21 mouse cellular contexts compared by ENCODE assay signal in the genomic region with DNA sequence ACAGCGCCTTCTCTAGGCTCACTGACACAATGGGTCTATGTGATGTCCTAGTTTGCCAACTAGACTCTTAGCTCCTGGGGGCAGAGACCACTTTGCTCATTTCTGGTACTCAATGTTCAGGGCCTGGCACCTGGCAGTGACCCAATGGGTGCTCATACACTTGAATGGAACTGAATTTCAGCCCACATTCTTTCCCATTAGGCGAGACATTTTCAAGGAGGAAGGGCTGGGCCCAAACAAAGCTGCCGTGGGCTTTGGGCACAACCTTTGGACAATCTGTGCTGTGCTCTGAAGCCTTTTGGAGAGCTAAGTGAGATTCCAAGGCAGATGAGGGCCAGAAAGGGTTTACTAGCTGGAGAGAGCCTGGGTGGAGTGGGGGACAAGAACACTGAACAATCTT. TPM values are rescaled to one million over a fixed set of nuclear protein-coding genes. Genes with fewer than 3 reads are reported as not detected.
A peak's percentile ranks its signal among the peaks of the same experiment; 100 is the strongest.
DNase-seq lines count a peak whose midpoint lies in the region.
"Had no signal": no experiment of that assay in that cellular context is flagged by ENCODE, and none has a peak within 500 bp of the region (broad histone marks: within the 10 kb centered on the region; RNA-seq: fewer than 3 reads in every experiment).

No protein-coding gene starts in this region.

- no peak overlapping the region for H3K4me3 ChIP-seq in heart, embryonic 10.5 days
- H3K4me3 ChIP-seq: embryonic facial prominence, embryonic 15.5 days; heart, embryonic 12.5 days; hindbrain, embryonic 12.5 days; layer of hippocampus, adult 2 months; limb, embryonic 12.5 days; megakaryocyte, embryonic 14.5 days; midbrain, embryonic 13.5 days had no signal

- H3K27me3 ChIP-seq in heart, embryonic 10.5 days (ENCODE audit: insufficient read depth, poor library complexity, severe bottlenecking): peaks cover 8% of the 10 kb centered on the region; the same call in 1 of the 2 replicates
- H3K27me3 ChIP-seq: embryonic facial prominence, embryonic 15.5 days; heart, embryonic 12.5 days; hindbrain, embryonic 12.5 days; limb, embryonic 12.5 days; megakaryocyte, embryonic 14.5 days; midbrain, embryonic 13.5 days had no signal

- H3K4me1 ChIP-seq in heart, embryonic 10.5 days: no peaks in the 10 kb centered on the region
- H3K4me1 ChIP-seq: embryonic facial prominence, embryonic 15.5 days; heart, embryonic 12.5 days; hindbrain, embryonic 12.5 days had no signal

- no peak overlapping the region for H3K27ac ChIP-seq in heart, embryonic 10.5 days
- H3K27ac ChIP-seq: embryonic facial prominence, embryonic 15.5 days; hindbrain, embryonic 12.5 days; layer of hippocampus, adult 2 months; limb, embryonic 12.5 days; midbrain, embryonic 13.5 days; stomach, postnatal 0 days had no signal

- 85% methylated on average over 3 of the region's 3 CpGs for whole genome bisulfite sequencing in heart, embryonic 10.5 days

- H3K36me3 ChIP-seq in heart, embryonic 10.5 days: no peaks in the 10 kb centered on the region
- H3K36me3 ChIP-seq: embryonic facial prominence, embryonic 15.5 days; heart, embryonic 12.5 days; hindbrain, embryonic 12.5 days; limb, embryonic 12.5 days; midbrain, embryonic 13.5 days had no signal

- no peaks in the 10 kb centered on the region for H3K9me3 ChIP-seq in heart, embryonic 10.5 days
- H3K9me3 ChIP-seq: limb, embryonic 12.5 days; midbrain, embryonic 13.5 days had no signal

- peak; percentile 60 for DNase-seq in kidney, adult 9 months
- DNase-seq in kidney, postnatal 4 days: no peak
- DNase-seq in lung, adult 18-20 months: peak; percentile 79 to 87
- peak; percentile 58 for DNase-seq in lung, postnatal 10 days
- DNase-seq in testis, postnatal 14 days (ENCODE audit: low spot score): no peak
- no peak for DNase-seq in spleen, adult 12 weeks (ENCODE audit: low spot score)
- no peak for DNase-seq in heart, embryonic 10.5 days (ENCODE audit: low spot score)
- DNase-seq: adrenal gland, adult 8-10 months; cerebellum, adult 18-20 months; heart, postnatal 14 days; layer of hippocampus, postnatal 36 days; liver, postnatal 0 days had no signal

RNA-seq across cellular contexts. Expression of gene Timp3, which starts 41.2 kb away (rescaled TPM):
- 44.7 and 47.2 TPM in 2 replicates for polyA plus RNA-seq in heart, embryonic 10.5 days (2016; fragmentation: Nextera tagmentation; extraction: Ambion mirVana)
- polyA plus RNA-seq: activated CD4-positive, CD25-positive, alpha-beta regulatory T cell, adult 4 months had no signal

Comparison
In these comparisons a context has a peak if more than half of its experiments do, and no peak if none do; other contexts are left out.
1. DNase-seq: peak in kidney, adult 9 months (single experiment), lung, adult 18-20 months (2 of 2) and lung, postnatal 10 days (single experiment); none in kidney, postnatal 4 days (0 of 2), testis, postnatal 14 days (single experiment), spleen, adult 12 weeks (single experiment) and heart, embryonic 10.5 days (single experiment).